Mouse (Mus musculus) liver, embryonic 14.5 days (tissue): ENCODE data around the gene Fam32a. TPM values are rescaled to one million over a fixed set of nuclear protein-coding genes. Genes with fewer than 3 reads are reported as not detected.

Experiments used
- ATAC-seq: fragments of 200-750 bp; cut with Nextera tagmentation; 2 replicates; pipeline ENCODE4 v1.8.0; 2017; ENCODE audit warnings: moderate number of reproducible peaks, mild to moderate bottlenecking, moderate library complexity; ENCODE audit not compliant: insufficient read depth
- DNase-seq, 3 experiments: peaks; one replicate each; pipeline ENCODE4 v3.0.0-alpha.2; 2012 to 2013; ENCODE audit warnings: low read depth in 3 of 3, low spot score in 3 of 3
- H3K27ac ChIP-seq: fragments of 300-500 bp; sonication (generic); 2 replicates; pipeline ENCODE4 v1.5.1; 2014; ENCODE audit warnings: moderate library complexity, mild to moderate bottlenecking, control low read depth, inconsistent platforms
- H3K27me3 ChIP-seq: fragments of 300-500 bp; sonication (generic); 2 replicates; pipeline ENCODE4 v1.6.1; 2014; ENCODE audit warnings: mild to moderate bottlenecking, low read length, moderate library complexity; ENCODE audit not compliant: control insufficient read depth, insufficient read depth
- H3K36me3 ChIP-seq: fragments of 300-500 bp; sonication (generic); replicated peaks from 2 replicates; pipeline ENCODE4 v1.6.1; 2014; ENCODE audit warnings: low read depth; ENCODE audit not compliant: control insufficient read depth, insufficient read depth
- H3K4me1 ChIP-seq, 2 experiments: fragments of 200-500 bp in 1 of 2; fragments of 300-500 bp in 1 of 2; sonication (generic) in 1 of 2; replicated peaks; 2 replicates each; pipeline ENCODE4 v1.6.1; 2012 to 2014; ENCODE audit warnings: antibody characterized with exemption in 1 of 2, inconsistent platforms in 1 of 2, low read length in 1 of 2; ENCODE audit not compliant: control insufficient read depth in 2 of 2, insufficient read depth in 2 of 2
- H3K4me2 ChIP-seq: fragments of 300-500 bp; sonication (generic); 2 replicates; pipeline ENCODE4 v1.6.1; 2014; ENCODE audit warnings: low read depth, mild to moderate bottlenecking, control low read depth, moderate library complexity
- H3K4me3 ChIP-seq, 2 experiments: fragments of 200-500 bp in 1 of 2; fragments of 300-500 bp in 1 of 2; sonication (generic) in 1 of 2; 2 replicates each; pipeline ENCODE4 v1.5.1; 2012 to 2014; ENCODE audit warnings: low read depth in 2 of 2, low read length in 2 of 2, mild to moderate bottlenecking in 2 of 2, control low read depth in 1 of 2, inconsistent platforms in 1 of 2, moderate library complexity in 1 of 2; ENCODE audit not compliant: insufficient read depth in 1 of 2
- H3K9ac ChIP-seq: fragments of 300-500 bp; sonication (generic); replicated peaks from 2 replicates; pipeline ENCODE4 v1.6.1; 2014; ENCODE audit warnings: mild to moderate bottlenecking, control low read depth, moderate library complexity
- H3K9me3 ChIP-seq: fragments of 300-500 bp; sonication (generic); 2 replicates; pipeline ENCODE4 v1.6.1; 2016; ENCODE audit warnings: low read length, mixed read lengths; ENCODE audit not compliant: control insufficient read depth
- CTCF ChIP-seq: IDR thresholded peaks from 2 replicates; pipeline ENCODE4 v1.5.1; 2016; ENCODE audit warnings: antibody characterized with exemption, low read depth, control low read depth
- EP300 ChIP-seq: IDR thresholded peaks from 2 replicates; pipeline ENCODE4 v1.6.1; 2016; ENCODE audit warnings: antibody characterized with exemption, low read depth
- WGBS: fragments of 180-500 bp; shearing (Covaris S2); extraction: QIAGEN DNeasy Blood & Tissue Kit; methylation state at CpG from one replicate; pipeline ENCODE4 v1.1.7; 2014; ENCODE audit not compliant: insufficient replicate concordance; 5-methylcytosine and 5-hydroxymethylcytosine counted together
- polyA plus RNA-seq, 2 experiments: library from polyadenylated mRNA; depleted of rRNA in 1 of 2; stranded (reverse) in 1 of 2; unstranded in 1 of 2; fragments of >200 nt; fragmentation: Nextera tagmentation in 1 of 2; extraction: Ambion mirVana in 1 of 2; gene quantifications; 2 replicates each; pipeline versions ENCODE4 v1.2.1 to v1.2.3; 2012 to 2014

The Fam32a gene
- polyA plus RNA-seq, 2 experiments, result 28.2 to 34.3 TPM

GRCm38 (mm10) chr8:72261431-72261830 is 41.9 kb downstream of the Fam32a start:
- DNase-seq (no peak), ATAC-seq (no peak)
- Histone ChIP-seq H3K27ac (no peak overlapping the region), H3K9ac (no peak overlapping the region), H3K4me1 (no peaks in the 10 kb centered on the region), H3K27me3 (no peaks in the 10 kb centered on the region), H3K4me2 (no peak overlapping the region), H3K9me3 (no peaks in the 10 kb centered on the region), H3K36me3 (no peaks in the 10 kb centered on the region), H3K4me3 (no peak overlapping the region)
- no peak for TF ChIP-seq EP300
- TF ChIP-seq CTCF, result no peak

GRCm38 (mm10) chr8:72261872-72262271 is 42.3 kb downstream of the Fam32a start:
- no peaks in the 10 kb centered on the region for H3K36me3 ChIP-seq
- H3K4me2 ChIP-seq, result no peak overlapping the region
- H3K4me3 ChIP-seq, result no peak overlapping the region
- whole genome bisulfite sequencing, result 56% methylated on average over 5 of the region's 5 CpGs
- H3K27me3 ChIP-seq, result no peaks in the 10 kb centered on the region
- DNase-seq, result no peak
- no peaks in the 10 kb centered on the region for H3K9me3 ChIP-seq
- no peak overlapping the region for H3K9ac ChIP-seq
- no peak overlapping the region for H3K27ac ChIP-seq
- no peaks in the 10 kb centered on the region for H3K4me1 ChIP-seq
- ATAC-seq, result no peak
- peak; percentile 42; the same call in 1 of the 2 replicates for TF ChIP-seq CTCF
- no peak for TF ChIP-seq EP300

GRCm38 (mm10) chr8:72262756-72263155 is 43.2 kb downstream of the Fam32a start:
- WGBS, result 71% methylated on average over 2 of the region's 2 CpGs
- H3K27ac ChIP-seq, result no peak overlapping the region
- no peaks in the 10 kb centered on the region for H3K36me3 ChIP-seq
- no peaks in the 10 kb centered on the region for H3K9me3 ChIP-seq
- no peak for TF ChIP-seq EP300
- TF ChIP-seq CTCF, result no peak
- H3K4me2 ChIP-seq, result no peak overlapping the region
- H3K27me3 ChIP-seq, result no peaks in the 10 kb centered on the region
- no peak overlapping the region for H3K9ac ChIP-seq
- ATAC-seq, result no peak
- H3K4me3 ChIP-seq, result no peak overlapping the region
- H3K4me1 ChIP-seq, result no peaks in the 10 kb centered on the region
- DNase-seq, result no peak

- H3K9ac ChIP-seq, result no peak overlapping the region
- H3K4me2 ChIP-seq, result no peak overlapping the region
- no peaks in the 10 kb centered on the region for H3K27me3 ChIP-seq
- no peaks in the 10 kb centered on the region for H3K9me3 ChIP-seq
- H3K36me3 ChIP-seq, result no peaks in the 10 kb centered on the region
- no peak overlapping the region for H3K4me3 ChIP-seq
- no peak for DNase-seq
- no peak overlapping the region for H3K27ac ChIP-seq
- no peak for TF ChIP-seq EP300
- TF ChIP-seq CTCF, result no peak
- H3K4me1 ChIP-seq, result peaks cover 0 to 4% of the 10 kb centered on the region in 2 experiments; a peak in 1 of 4 replicates
- ATAC-seq, result no peak
- 64% methylated on average over 7 of the region's 7 CpGs for WGBS
Measured at GRCm38 (mm10) chr8:72263451-72263850, 43.9 kb downstream of the Fam32a start.

GRCm38 (mm10) chr8:72265342-72265741 is 45.8 kb downstream of the Fam32a start:
- 36% methylated on average over 6 of the region's 7 CpGs for WGBS
- Histone ChIP-seq H3K36me3 (no peaks in the 10 kb centered on the region), H3K4me1 (peaks cover 0 to 11% of the 10 kb centered on the region in 2 experiments; a peak in 1 of 4 replicates), H3K4me3 (no peak overlapping the region), H3K9me3 (no peaks in the 10 kb centered on the region), H3K9ac (no peak overlapping the region), H3K27me3 (no peaks in the 10 kb centered on the region), H3K27ac (no peak overlapping the region), H3K4me2 (no peak overlapping the region)
- ATAC-seq (no peak), DNase-seq (no peak)
- TF ChIP-seq EP300 (no peak), CTCF (no peak)
